Mouse (Mus musculus) neural tube, embryonic 11.5 days (tissue): ENCODE results near the gene Adamts18. TPM values are rescaled to one million over a fixed set of nuclear protein-coding genes. Genes with fewer than 3 reads are reported as not detected.

Source experiments
- ATAC-seq: fragments of 200-750 bp; cut with Nextera tagmentation; 2 replicates; pipeline ENCODE4 v1.8.0; 2017; ENCODE audit warnings: moderate number of reproducible peaks, mild to moderate bottlenecking, moderate TSS enrichment, moderate library complexity; ENCODE audit not compliant: insufficient read depth, low FRiP score, low TSS enrichment
- DNase-seq: peaks from one replicate; pipeline ENCODE4 v3.0.0-alpha.2; 2015; ENCODE audit warnings: low spot score
- H3K27ac ChIP-seq: fragments of 300-500 bp; sonication (generic); 2 replicates; pipeline ENCODE4 v1.5.1; 2014; ENCODE audit warnings: low read depth, mild to moderate bottlenecking, low read length
- H3K27me3 ChIP-seq: fragments of 300-500 bp; sonication (generic); 2 replicates; pipeline ENCODE4 v1.6.1; 2014; ENCODE audit warnings: mild to moderate bottlenecking, low read length, mixed read lengths; ENCODE audit not compliant: control insufficient read depth, insufficient read depth
- H3K36me3 ChIP-seq: fragments of 300-500 bp; sonication (generic); 2 replicates; pipeline ENCODE4 v1.6.1; 2014; ENCODE audit warnings: mild to moderate bottlenecking, low read length, moderate library complexity, mixed read lengths; ENCODE audit not compliant: control insufficient read depth, insufficient read depth
- H3K4me1 ChIP-seq: fragments of 300-500 bp; sonication (generic); 2 replicates; pipeline ENCODE4 v1.6.1; 2014; ENCODE audit warnings: low read length, mixed read lengths; ENCODE audit not compliant: control insufficient read depth, insufficient read depth
- H3K4me2 ChIP-seq: fragments of 300-500 bp; sonication (generic); 2 replicates; pipeline ENCODE4 v1.6.1; 2014; ENCODE audit warnings: low read depth, mild to moderate bottlenecking, moderate library complexity
- H3K4me3 ChIP-seq: fragments of 300-500 bp; sonication (generic); 2 replicates; pipeline ENCODE4 v1.5.1; 2014; ENCODE audit warnings: low read depth, low read length
- H3K9ac ChIP-seq: fragments of 300-500 bp; sonication (generic); 2 replicates; pipeline ENCODE4 v1.6.1; 2014; ENCODE audit warnings: mild to moderate bottlenecking, low read length
- H3K9me3 ChIP-seq: fragments of 300-500 bp; sonication (generic); 2 replicates; pipeline ENCODE4 v1.6.1; 2016; ENCODE audit warnings: low read length; ENCODE audit not compliant: control insufficient read depth
- WGBS: fragments of 180-500 bp; shearing (Covaris S2); extraction: QIAGEN DNeasy Blood & Tissue Kit; methylation state at CpG from one replicate; pipeline ENCODE4 v1.1.7; 2014; 5-methylcytosine and 5-hydroxymethylcytosine counted together
- polyA plus RNA-seq: library from polyadenylated mRNA; unstranded; fragments of >200 nt; fragmentation: Nextera tagmentation; extraction: Ambion mirVana; gene quantifications from 2 replicates; pipeline ENCODE4 v1.2.1, GENCODE M21; 2014

Adamts18 gene
- polyA plus RNA-seq, 1 experiment from 2014 or later, result 0.86 TPM

GRCm38 (mm10) chr8:113688543-113688915 lies 160.0 kb downstream of the Adamts18 start:
- Histone ChIP-seq H3K9me3 (no peaks in the 10 kb centered on the region), H3K27me3 (no peaks in the 10 kb centered on the region), H3K9ac (no peak overlapping the region), H3K36me3 (no peaks in the 10 kb centered on the region), H3K4me1 (no peaks in the 10 kb centered on the region), H3K4me2 (no peak overlapping the region), H3K27ac (no peak overlapping the region), H3K4me3 (no peak overlapping the region)
- no peak for DNase-seq
- WGBS, result 90% methylated on average over 8 of the region's 8 CpGs
- ATAC-seq, result no peak

- Histone ChIP-seq H3K9ac (no peak overlapping the region), H3K4me1 (no peaks in the 10 kb centered on the region), H3K4me2 (no peak overlapping the region), H3K27ac (no peak overlapping the region), H3K4me3 (no peak overlapping the region), H3K9me3 (no peaks in the 10 kb centered on the region), H3K36me3 (no peaks in the 10 kb centered on the region), H3K27me3 (no peaks in the 10 kb centered on the region)
- ATAC-seq (no peak), DNase-seq (no peak)
- 76% methylated on average over 17 of the region's 17 CpGs for WGBS
These were observed 160.5 kb downstream of the Adamts18 start for GRCm38 (mm10) chr8:113687889-113688542.

- no peak for DNase-seq
- Histone ChIP-seq H3K4me3 (no peak overlapping the region), H3K9me3 (no peaks in the 10 kb centered on the region), H3K27me3 (no peaks in the 10 kb centered on the region), H3K4me2 (no peak overlapping the region), H3K9ac (no peak overlapping the region), H3K27ac (no peak overlapping the region), H3K4me1 (no peaks in the 10 kb centered on the region), H3K36me3 (no peaks in the 10 kb centered on the region)
- WGBS, result 78% methylated on average over 3 of the region's 3 CpGs
- ATAC-seq, result no peak
These were observed 169.2 kb downstream of the Adamts18 start for GRCm38 (mm10) chr8:113679361-113679760.

GRCm38 (mm10) chr8:113676811-113677210 lies 171.7 kb downstream of the Adamts18 start:
- Histone ChIP-seq H3K9ac (no peak overlapping the region), H3K4me1 (no peaks in the 10 kb centered on the region), H3K4me2 (no peak overlapping the region), H3K27me3 (no peaks in the 10 kb centered on the region), H3K4me3 (no peak overlapping the region), H3K36me3 (no peaks in the 10 kb centered on the region), H3K27ac (no peak overlapping the region), H3K9me3 (no peaks in the 10 kb centered on the region)
- 91% methylated on average over 1 of the region's 1 CpGs for WGBS
- ATAC-seq (no peak), DNase-seq (no peak)

GRCm38 (mm10) chr8:113675281-113675680 lies 173.3 kb downstream of the Adamts18 start:
- H3K27ac ChIP-seq, result no peak overlapping the region
- no peaks in the 10 kb centered on the region for H3K4me1 ChIP-seq
- no peaks in the 10 kb centered on the region for H3K27me3 ChIP-seq
- WGBS, result 88% methylated on average over 2 of the region's 2 CpGs
- no peak overlapping the region for H3K4me2 ChIP-seq
- no peaks in the 10 kb centered on the region for H3K36me3 ChIP-seq
- H3K9ac ChIP-seq, result no peak overlapping the region
- no peaks in the 10 kb centered on the region for H3K9me3 ChIP-seq
- H3K4me3 ChIP-seq, result no peak overlapping the region
- no peak for DNase-seq
- no peak for ATAC-seq

- no peak for DNase-seq
- Histone ChIP-seq H3K4me3 (no peak overlapping the region), H3K4me1 (no peaks in the 10 kb centered on the region), H3K27me3 (no peaks in the 10 kb centered on the region), H3K36me3 (no peaks in the 10 kb centered on the region), H3K4me2 (no peak overlapping the region), H3K27ac (no peak overlapping the region), H3K9me3 (no peaks in the 10 kb centered on the region), H3K9ac (no peak overlapping the region)
- no peak for ATAC-seq
- WGBS, result 77% methylated on average over 3 of the region's 3 CpGs
These were observed 173.9 kb downstream of the Adamts18 start for GRCm38 (mm10) chr8:113674611-113675010.

GRCm38 (mm10) chr8:113673300-113673699 lies 175.2 kb downstream of the Adamts18 start:
- no peaks in the 10 kb centered on the region for H3K36me3 ChIP-seq
- DNase-seq (no peak), ATAC-seq (no peak)
- no peaks in the 10 kb centered on the region for H3K9me3 ChIP-seq
- H3K27ac ChIP-seq, result no peak overlapping the region
- H3K4me1 ChIP-seq, result no peaks in the 10 kb centered on the region
- H3K4me2 ChIP-seq, result no peak overlapping the region
- no peak overlapping the region for H3K9ac ChIP-seq
- no peaks in the 10 kb centered on the region for H3K27me3 ChIP-seq
- 48% methylated on average over 3 of the region's 3 CpGs for WGBS
- H3K4me3 ChIP-seq, result no peak overlapping the region

GRCm38 (mm10) chr8:113672599-113673255 lies 175.8 kb downstream of the Adamts18 start:
- WGBS, result 74% methylated on average over 11 of the region's 11 CpGs
- Histone ChIP-seq H3K4me1 (no peaks in the 10 kb centered on the region), H3K36me3 (no peaks in the 10 kb centered on the region), H3K4me3 (no peak overlapping the region), H3K27ac (no peak overlapping the region), H3K9me3 (no peaks in the 10 kb centered on the region), H3K4me2 (no peak overlapping the region), H3K9ac (no peak overlapping the region), H3K27me3 (no peaks in the 10 kb centered on the region)
- no peak for ATAC-seq
- DNase-seq, result no peak

GRCm38 (mm10) chr8:113669924-113670323 lies 178.6 kb downstream of the Adamts18 start:
- Histone ChIP-seq H3K27me3 (no peaks in the 10 kb centered on the region), H3K4me2 (no peak overlapping the region), H3K9ac (no peak overlapping the region), H3K4me3 (no peak overlapping the region), H3K27ac (no peak overlapping the region), H3K36me3 (no peaks in the 10 kb centered on the region), H3K4me1 (no peaks in the 10 kb centered on the region), H3K9me3 (no peaks in the 10 kb centered on the region)
- ATAC-seq (no peak), DNase-seq (no peak)
- WGBS, result 86% methylated on average over 10 of the region's 10 CpGs
